Mouse (Mus musculus) MEL (cell line): Measurements from ENCODE around the gene Krt1. TPM values are rescaled to one million over a fixed set of nuclear protein-coding genes. Genes with fewer than 3 reads are reported as not detected.

Experiments
- DNase-seq: peaks from one replicate; pipeline ENCODE4 v3.0.0; 2011; ENCODE audit warnings: low read depth, low spot score
- H3K27ac ChIP-seq: 2 replicates; pipeline ENCODE4 v1.5.1; 2012; ENCODE audit warnings: low read depth, mild to moderate bottlenecking, control low read depth, low read length, moderate library complexity; ENCODE audit not compliant: control insufficient read depth
- H3K27me3 ChIP-seq, 2 experiments: fragments of 150-350 bp in 1 of 2; sonication (generic) in 1 of 2; 2 replicates each; pipeline ENCODE4 v1.6.1; 2012; ENCODE audit warnings: low read length in 2 of 2, mild to moderate bottlenecking in 2 of 2, improper control_type of control experiment in 1 of 2, moderate library complexity in 1 of 2; ENCODE audit not compliant: insufficient read depth in 2 of 2, control insufficient read depth in 1 of 2
- H3K36me3 ChIP-seq, 2 experiments: 2 replicates each; pipeline ENCODE4 v1.6.1; 2012 to 2014; ENCODE audit warnings: low read length in 2 of 2, improper control_type of control experiment in 1 of 2, inconsistent platforms in 1 of 2, mild to moderate bottlenecking in 1 of 2; ENCODE audit not compliant: insufficient read depth in 2 of 2, control insufficient read depth in 1 of 2
- H3K4me1 ChIP-seq, 2 experiments: fragments of 150-350 bp in 1 of 2; sonication (generic) in 1 of 2; 2 replicates each; pipeline ENCODE4 v1.6.1; 2012; ENCODE audit warnings: low read length in 2 of 2, improper control_type of control experiment in 1 of 2, mild to moderate bottlenecking in 1 of 2; ENCODE audit not compliant: insufficient read depth in 2 of 2, control insufficient read depth in 1 of 2
- H3K4me3 ChIP-seq, 2 experiments: fragments of 150-350 bp in 1 of 2; sonication (generic) in 1 of 2; 2 replicates each; pipeline ENCODE4 v1.5.1; 2012; ENCODE audit warnings: low read depth in 2 of 2, low read length in 2 of 2, mild to moderate bottlenecking in 2 of 2, moderate library complexity in 2 of 2, control low read depth in 1 of 2, improper control_type of control experiment in 1 of 2; ENCODE audit not compliant: control insufficient read depth in 1 of 2, insufficient read depth in 1 of 2
- H3K79me2 ChIP-seq: 2 replicates; pipeline ENCODE4 v1.6.1; 2012; ENCODE audit warnings: mild to moderate bottlenecking, low read length, moderate library complexity; ENCODE audit not compliant: control insufficient read depth, poor library complexity, insufficient read depth
- H3K9ac ChIP-seq: 2 replicates; pipeline ENCODE4 v1.6.1; 2012; ENCODE audit warnings: low read depth, mild to moderate bottlenecking, control low read depth, low read length, moderate library complexity; ENCODE audit not compliant: control insufficient read depth, poor library complexity, severe bottlenecking
- H3K9me3 ChIP-seq: fragments of 150-350 bp; sonication (generic); replicated peaks from 2 replicates; pipeline ENCODE4 v1.6.1; 2012; ENCODE audit warnings: mild to moderate bottlenecking, low read length, improper control_type of control experiment, moderate library complexity; ENCODE audit not compliant: insufficient read depth
- BHLHE40 ChIP-seq: IDR thresholded peaks from 2 replicates; pipeline ENCODE4 v1.6.1; 2012; ENCODE audit warnings: low read depth, mild to moderate bottlenecking, inconsistent platforms, low read length, improper control_type of control experiment, borderline replicate concordance
- CHD1 ChIP-seq: IDR thresholded peaks from 2 replicates; pipeline ENCODE4 v1.6.1; 2012; ENCODE audit warnings: low read depth, mild to moderate bottlenecking, inconsistent platforms, low read length, improper control_type of control experiment
- ELF1 ChIP-seq: IDR thresholded peaks from 2 replicates; pipeline ENCODE4 v1.6.1; 2014; ENCODE audit warnings: low read depth, mild to moderate bottlenecking, inconsistent platforms, low read length, improper control_type of control experiment, moderate library complexity
- GABPA ChIP-seq: IDR thresholded peaks from 2 replicates; pipeline ENCODE4 v1.6.1; 2012; ENCODE audit warnings: low read depth, mild to moderate bottlenecking, inconsistent platforms, low read length, improper control_type of control experiment, moderate library complexity
- HCFC1 ChIP-seq: IDR thresholded peaks from 2 replicates; pipeline ENCODE4 v1.6.1; 2012; ENCODE audit warnings: low read depth, mild to moderate bottlenecking, inconsistent platforms, low read length, improper control_type of control experiment, moderate library complexity
- JUND ChIP-seq: IDR thresholded peaks from 2 replicates; pipeline ENCODE4 v1.6.1; 2011; ENCODE audit warnings: low read depth, mild to moderate bottlenecking, improper control_type of control experiment, low read length
- MAX ChIP-seq: IDR thresholded peaks from 2 replicates; pipeline ENCODE4 v1.6.1; 2011; ENCODE audit warnings: low read length, improper control_type of control experiment
- MEF2A ChIP-seq: IDR thresholded peaks from 2 replicates; pipeline ENCODE4 v1.6.1; 2014; ENCODE audit warnings: low read depth, mild to moderate bottlenecking, inconsistent platforms, low read length, improper control_type of control experiment; ENCODE audit not compliant: poor library complexity, insufficient replicate concordance, severe bottlenecking; ENCODE audit errors: extremely low read depth
- MYC ChIP-seq: IDR thresholded peaks from 2 replicates; pipeline ENCODE4 v1.6.1; 2011; ENCODE audit warnings: low read depth, mild to moderate bottlenecking, low read length, improper control_type of control experiment, moderate library complexity
- NELFE ChIP-seq: IDR thresholded peaks from 2 replicates; pipeline ENCODE4 v1.6.1; 2011; ENCODE audit warnings: low read depth, low read length, improper control_type of control experiment
- NRF1 ChIP-seq: IDR thresholded peaks from 2 replicates; pipeline ENCODE4 v1.6.1; 2014; ENCODE audit warnings: low read depth, mild to moderate bottlenecking, inconsistent platforms, low read length, improper control_type of control experiment, moderate library complexity; ENCODE audit not compliant: poor library complexity, insufficient read depth, severe bottlenecking
- SMC3 ChIP-seq: IDR thresholded peaks from 2 replicates; pipeline ENCODE4 v1.6.1; 2011; ENCODE audit warnings: low read depth, low read length, improper control_type of control experiment
- TBP ChIP-seq: IDR thresholded peaks from 2 replicates; pipeline ENCODE4 v1.8.0; 2011; ENCODE audit warnings: low read depth, low read length, improper control_type of control experiment
- USF1 ChIP-seq: IDR thresholded peaks from 2 replicates; pipeline ENCODE4 v1.6.1; 2014; ENCODE audit warnings: low read depth, mild to moderate bottlenecking, inconsistent platforms, low read length, improper control_type of control experiment, moderate library complexity
- ZKSCAN1 ChIP-seq: IDR thresholded peaks from 2 replicates; pipeline ENCODE4 v1.6.1; 2012; ENCODE audit warnings: low read depth, mild to moderate bottlenecking, inconsistent platforms, low read length, improper control_type of control experiment, moderate library complexity
- ZNF384 ChIP-seq: IDR thresholded peaks from 2 replicates; pipeline ENCODE4 v1.6.1; 2012; ENCODE audit warnings: low read depth, mild to moderate bottlenecking, inconsistent platforms, low read length, improper control_type of control experiment
- polyA plus RNA-seq, 2 experiments: library from polyadenylated mRNA; stranded (reverse) in 1 of 2; unstranded in 1 of 2; fragments of >175 nt in 1 of 2; fragments of >200 nt in 1 of 2; gene quantifications; 2 replicates each; pipeline versions ENCODE4 v1.2.1 to v1.2.4; 2012; ENCODE audit warnings: low replicate concordance in 2 of 2, low read depth in 1 of 2; ENCODE audit not compliant: insufficient read length in 2 of 2, insufficient read depth in 1 of 2, missing spikeins in 1 of 2
- total RNA-seq: library from RNA; depleted of rRNA; stranded (reverse); fragments of 300-350 nt; gene quantifications from 2 replicates; pipeline ENCODE4 v1.2.3, GENCODE M21; 2012

Gene Krt1
- total and polyA plus RNA-seq, 3 experiments, result not detected

- no peak for DNase-seq
- Histone ChIP-seq H3K9me3 (no peaks in the 10 kb centered on the region), H3K79me2 (no peaks in the 10 kb centered on the region), H3K4me1 (no peaks in the 10 kb centered on the region), H3K27me3 (peaks cover 3 to 6% of the 10 kb centered on the region in 2 experiments), H3K36me3 (no peaks in the 10 kb centered on the region), H3K9ac (no peak within 1 kb of the TSS), H3K4me3 (no peak within 1 kb of the TSS), H3K27ac (no peak within 1 kb of the TSS)
- TF ChIP-seq NRF1 (no peak), TBP (no peak), CHD1 (no peak), ZNF384 (no peak), BHLHE40 (no peak), GABPA (no peak), NELFE (no peak), USF1 (no peak), ZKSCAN1 (no peak), MEF2A (no peak), JUND (no peak), ELF1 (no peak), MYC (no peak)
These were observed 42.2 kb upstream of the Krt1 start, which contains the start of gene Krt76 for GRCm38 (mm10) chr15:101892820-101893219. TSS of gene Krt76 (minus strand) at chr15:101892920.

- Histone ChIP-seq H3K9me3 (no peaks in the 10 kb centered on the region), H3K36me3 (peaks cover 0 to 4% of the 10 kb centered on the region in 2 experiments; a peak in 1 of 4 replicates), H3K9ac (no peak overlapping the region), H3K79me2 (no peaks in the 10 kb centered on the region), H3K4me1 (no peaks in the 10 kb centered on the region), H3K4me3 (no peak overlapping the region), H3K27ac (no peak overlapping the region), H3K27me3 (peaks cover 0 to 3% of the 10 kb centered on the region in 2 experiments; a peak in 1 of 4 replicates)
- peak; percentile 13 for DNase-seq
- no peak for TF ChIP-seq MEF2A
- TF ChIP-seq ZNF384, result no peak
- TF ChIP-seq MAX, result no peak
- no peak for TF ChIP-seq HCFC1
- no peak for TF ChIP-seq SMC3
- TF ChIP-seq ELF1, result no peak
- no peak for TF ChIP-seq NRF1
- TF ChIP-seq NELFE, result no peak
These were observed 29.2 kb upstream of the Krt1 start for GRCm38 (mm10) chr15:101879776-101880175.
